Mouse (Mus musculus) liver, embryonic 16.5 days (tissue): Measurements from ENCODE around the gene Gli2. TPM values are rescaled to one million over a fixed set of nuclear protein-coding genes. Genes with fewer than 3 reads are reported as not detected.

Experiments used
- ATAC-seq: fragments of 200-750 bp; cut with Nextera tagmentation; 2 replicates; pipeline ENCODE4 v1.8.0; 2017; ENCODE audit warnings: low read depth, mild to moderate bottlenecking, moderate number of reproducible peaks, moderate library complexity
- H3K27ac ChIP-seq: fragments of 300-500 bp; sonication (generic); 2 replicates; pipeline ENCODE4 v1.5.1; 2014; ENCODE audit warnings: mild to moderate bottlenecking, low read length
- H3K27me3 ChIP-seq: fragments of 300-500 bp; sonication (generic); 2 replicates; pipeline ENCODE4 v1.6.1; 2014; ENCODE audit warnings: low read depth, low read length, mixed read lengths; ENCODE audit not compliant: control insufficient read depth, insufficient read depth
- H3K36me3 ChIP-seq: fragments of 300-500 bp; sonication (generic); 2 replicates; pipeline ENCODE4 v1.6.1; 2014; ENCODE audit warnings: mild to moderate bottlenecking; ENCODE audit not compliant: control insufficient read depth, insufficient read depth
- H3K4me1 ChIP-seq: fragments of 300-500 bp; sonication (generic); 2 replicates; pipeline ENCODE4 v1.6.1; 2014; ENCODE audit warnings: low read depth, low read length, mixed read lengths; ENCODE audit not compliant: control insufficient read depth
- H3K4me2 ChIP-seq: fragments of 300-500 bp; sonication (generic); 2 replicates; pipeline ENCODE4 v1.6.1; 2014; ENCODE audit warnings: low read depth, low read length, mixed read lengths
- H3K4me3 ChIP-seq: fragments of 300-500 bp; sonication (generic); 2 replicates; pipeline ENCODE4 v1.5.1; 2014; ENCODE audit warnings: low read depth, mild to moderate bottlenecking, low read length
- H3K9ac ChIP-seq: fragments of 300-500 bp; sonication (generic); 2 replicates; pipeline ENCODE4 v1.6.1; 2014; ENCODE audit warnings: low read depth, low read length
- H3K9me3 ChIP-seq: fragments of 300-500 bp; sonication (generic); replicated peaks from 2 replicates; pipeline ENCODE4 v1.6.1; 2016; ENCODE audit warnings: low read length; ENCODE audit not compliant: control insufficient read depth
- WGBS: fragments of 180-500 bp; shearing (Covaris S2); extraction: QIAGEN DNeasy Blood & Tissue Kit; methylation state at CpG from one replicate; pipeline ENCODE4 v1.1.7; 2014; ENCODE audit not compliant: insufficient replicate concordance; 5-methylcytosine and 5-hydroxymethylcytosine counted together
- polyA plus RNA-seq: library from polyadenylated mRNA; unstranded; fragments of >200 nt; fragmentation: Nextera tagmentation; extraction: Ambion mirVana; gene quantifications from 2 replicates; pipeline ENCODE4 v1.2.1, GENCODE M21; 2015

The Gli2 gene
- polyA plus RNA-seq, 1 experiment from 2014 or later: 0.54 TPM

DNA sequence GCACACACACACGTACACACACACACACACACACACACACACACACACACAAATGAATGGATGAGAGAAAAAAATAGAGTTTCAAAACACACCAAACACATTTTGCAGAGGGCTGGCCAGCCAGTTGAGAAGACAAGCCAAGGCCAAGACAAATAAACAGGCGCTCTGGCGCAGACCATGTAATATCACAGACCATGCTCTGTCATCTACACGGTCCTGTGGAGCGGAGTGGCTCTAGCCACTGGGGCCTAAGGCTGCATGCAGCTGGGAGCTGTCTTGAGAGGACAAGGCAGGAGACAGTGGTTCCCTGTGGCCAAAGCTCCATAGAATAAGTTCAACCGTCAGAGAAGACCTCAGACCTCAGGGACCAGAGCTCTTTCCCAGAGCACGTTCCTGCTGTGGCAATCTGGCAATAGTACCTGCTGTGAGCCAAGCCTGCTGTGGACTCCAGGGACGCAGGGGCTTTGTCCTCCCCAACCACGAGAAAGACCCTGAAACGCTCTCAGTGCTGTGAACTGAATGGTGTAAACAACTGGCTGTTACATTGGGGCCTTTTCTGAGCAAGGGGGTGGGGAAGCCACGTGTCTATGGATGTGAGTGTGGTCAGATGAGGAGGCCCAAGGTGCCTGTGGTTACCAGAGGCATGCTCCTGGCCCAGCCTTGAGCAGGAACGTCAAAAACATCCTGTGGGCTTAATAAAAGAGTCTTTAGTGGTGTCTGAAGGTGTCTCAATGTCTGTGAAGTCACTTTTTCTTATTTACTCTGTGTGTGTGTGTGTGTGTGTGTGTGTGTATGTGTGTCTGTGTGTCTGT is 125.7 kb downstream of the Gli2 start:
- Histone ChIP-seq H3K4me1 (no peaks in the 10 kb centered on the region), H3K9ac (no peak overlapping the region), H3K4me2 (no peak overlapping the region), H3K4me3 (no peak overlapping the region), H3K27ac (no peak overlapping the region), H3K27me3 (no peaks in the 10 kb centered on the region), H3K36me3 (no peaks in the 10 kb centered on the region), H3K9me3 (no peaks in the 10 kb centered on the region)
- WGBS: 38% methylated on average over 12 of the region's 12 CpGs
- no peak for ATAC-seq

DNA sequence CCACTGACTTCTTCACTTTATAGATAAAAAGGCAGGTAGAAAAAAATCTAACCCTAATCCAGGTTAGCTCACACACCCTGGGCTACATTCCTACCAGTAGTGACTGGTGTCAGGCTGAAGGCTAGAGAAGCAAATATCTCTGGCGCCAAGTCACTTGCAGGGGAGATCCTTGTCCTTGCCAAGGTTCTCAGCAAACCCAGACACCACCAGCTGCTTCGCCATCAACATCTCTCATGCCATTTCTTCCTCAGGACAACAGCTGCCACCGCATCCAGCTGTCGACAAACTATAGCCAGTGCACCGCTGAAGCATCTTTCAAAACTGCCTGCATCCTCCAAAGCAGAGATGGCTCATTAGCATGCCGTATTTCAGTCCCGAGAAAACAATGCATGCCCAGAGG is 126.9 kb downstream of the Gli2 start:
- WGBS: 71% methylated on average over 7 of the region's 7 CpGs
- no peak overlapping the region for H3K4me2 ChIP-seq
- H3K36me3 ChIP-seq: no peaks in the 10 kb centered on the region
- no peak overlapping the region for H3K9ac ChIP-seq
- no peaks in the 10 kb centered on the region for H3K9me3 ChIP-seq
- H3K4me1 ChIP-seq: no peaks in the 10 kb centered on the region
- no peaks in the 10 kb centered on the region for H3K27me3 ChIP-seq
- no peak for ATAC-seq
- H3K4me3 ChIP-seq: no peak overlapping the region
- no peak overlapping the region for H3K27ac ChIP-seq

DNA sequence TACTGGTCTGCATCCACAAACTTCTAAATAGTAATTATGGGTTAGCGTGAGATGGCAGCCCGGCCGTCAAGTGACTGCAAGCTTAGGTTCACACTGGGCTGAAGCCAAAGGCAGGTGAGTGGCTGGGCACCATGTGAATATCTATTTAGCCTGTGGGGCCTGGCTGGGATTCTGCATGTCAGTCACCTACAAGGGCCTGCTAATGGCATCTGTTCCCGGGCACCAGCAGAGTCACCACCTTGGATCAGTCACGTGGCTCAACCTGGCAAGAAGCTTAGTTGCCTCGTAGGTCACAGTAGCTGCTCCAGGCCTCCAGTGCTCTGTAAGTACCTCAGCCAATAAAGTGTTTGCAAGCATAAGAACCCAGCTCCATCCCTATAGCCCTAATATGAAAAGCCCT is 131.2 kb downstream of the Gli2 start:
- WGBS: 68% methylated on average over 6 of the region's 6 CpGs
- H3K4me1 ChIP-seq: no peaks in the 10 kb centered on the region
- H3K36me3 ChIP-seq: no peaks in the 10 kb centered on the region
- ATAC-seq: no peak
- no peaks in the 10 kb centered on the region for H3K27me3 ChIP-seq
- no peak overlapping the region for H3K4me3 ChIP-seq
- no peaks in the 10 kb centered on the region for H3K9me3 ChIP-seq
- no peak overlapping the region for H3K4me2 ChIP-seq
- no peak overlapping the region for H3K9ac ChIP-seq
- no peak overlapping the region for H3K27ac ChIP-seq

DNA sequence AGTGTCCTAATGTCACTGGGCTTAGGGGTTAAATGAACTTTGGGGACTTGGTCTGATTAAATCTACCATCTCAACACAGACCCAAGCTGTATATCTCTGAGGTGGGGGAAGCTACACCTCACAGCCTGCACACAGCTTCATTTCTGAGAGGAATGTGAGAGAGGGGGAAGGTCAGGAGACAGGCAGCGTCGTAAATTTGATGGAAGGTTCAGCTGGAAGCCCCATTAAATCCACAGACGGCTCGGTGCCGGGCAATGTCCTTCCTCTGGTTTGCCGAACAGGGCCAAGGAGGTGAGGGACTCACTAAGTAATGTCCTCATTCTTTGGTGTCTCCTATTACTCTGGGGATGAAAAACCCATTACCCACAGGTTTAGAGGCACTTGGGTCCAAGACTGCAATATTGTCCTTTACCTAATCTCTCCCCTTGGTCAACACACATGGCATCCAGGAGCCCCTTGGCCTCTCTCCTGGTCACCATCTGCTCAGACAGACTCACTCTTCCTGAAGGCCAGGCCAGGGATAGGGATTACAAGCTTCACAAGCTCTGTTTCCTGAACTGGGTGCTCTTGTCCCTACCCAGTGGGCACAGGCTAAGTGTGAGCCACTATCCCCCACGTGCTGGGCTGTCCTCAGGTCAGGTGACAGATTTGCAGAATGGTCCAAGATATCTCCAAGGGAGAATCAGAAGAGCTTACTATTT is 135.7 kb downstream of the Gli2 start:
- Histone ChIP-seq H3K36me3 (no peaks in the 10 kb centered on the region), H3K27me3 (no peaks in the 10 kb centered on the region), H3K9ac (no peak overlapping the region), H3K4me3 (no peak overlapping the region), H3K4me1 (no peaks in the 10 kb centered on the region), H3K9me3 (no peaks in the 10 kb centered on the region), H3K27ac (no peak overlapping the region), H3K4me2 (no peak overlapping the region)
- 60% methylated on average over 7 of the region's 7 CpGs for WGBS
- ATAC-seq: no peak

DNA sequence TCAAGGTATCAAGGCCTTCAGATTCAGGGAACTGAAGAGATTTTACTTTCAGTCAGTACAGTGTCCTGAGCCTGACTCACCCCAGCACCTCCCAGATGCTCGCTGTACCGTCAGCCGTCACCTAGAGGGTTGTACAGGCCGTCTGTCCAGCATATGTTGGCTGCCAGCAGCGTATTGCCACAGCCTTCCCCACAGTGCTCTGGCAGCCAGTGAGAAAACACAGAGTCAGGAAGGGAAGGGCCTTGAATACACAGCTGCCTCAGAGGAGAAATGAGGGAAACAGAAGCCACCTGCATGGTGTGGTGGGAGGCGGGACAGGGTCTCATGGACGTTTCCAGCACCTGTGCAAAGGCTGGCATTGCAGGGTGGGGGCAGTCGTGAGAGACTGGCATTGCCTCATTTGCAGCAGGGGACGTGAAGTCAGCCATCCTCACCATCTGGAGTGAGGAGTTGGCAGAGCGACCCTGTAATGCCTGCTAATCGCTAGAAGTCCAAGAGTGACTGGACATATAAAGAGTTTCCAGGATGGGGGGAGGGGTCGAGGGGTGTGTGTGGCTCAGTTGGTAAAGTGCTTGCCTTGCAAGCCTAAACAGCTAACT is 136.8 kb downstream of the Gli2 start:
- H3K36me3 ChIP-seq: no peaks in the 10 kb centered on the region
- H3K27me3 ChIP-seq: no peaks in the 10 kb centered on the region
- H3K27ac ChIP-seq: no peak overlapping the region
- H3K4me2 ChIP-seq: no peak overlapping the region
- H3K4me1 ChIP-seq: no peaks in the 10 kb centered on the region
- no peak overlapping the region for H3K4me3 ChIP-seq
- H3K9me3 ChIP-seq: no peaks in the 10 kb centered on the region
- WGBS: 53% methylated on average over 12 of the region's 12 CpGs
- ATAC-seq: no peak
- H3K9ac ChIP-seq: no peak overlapping the region

DNA sequence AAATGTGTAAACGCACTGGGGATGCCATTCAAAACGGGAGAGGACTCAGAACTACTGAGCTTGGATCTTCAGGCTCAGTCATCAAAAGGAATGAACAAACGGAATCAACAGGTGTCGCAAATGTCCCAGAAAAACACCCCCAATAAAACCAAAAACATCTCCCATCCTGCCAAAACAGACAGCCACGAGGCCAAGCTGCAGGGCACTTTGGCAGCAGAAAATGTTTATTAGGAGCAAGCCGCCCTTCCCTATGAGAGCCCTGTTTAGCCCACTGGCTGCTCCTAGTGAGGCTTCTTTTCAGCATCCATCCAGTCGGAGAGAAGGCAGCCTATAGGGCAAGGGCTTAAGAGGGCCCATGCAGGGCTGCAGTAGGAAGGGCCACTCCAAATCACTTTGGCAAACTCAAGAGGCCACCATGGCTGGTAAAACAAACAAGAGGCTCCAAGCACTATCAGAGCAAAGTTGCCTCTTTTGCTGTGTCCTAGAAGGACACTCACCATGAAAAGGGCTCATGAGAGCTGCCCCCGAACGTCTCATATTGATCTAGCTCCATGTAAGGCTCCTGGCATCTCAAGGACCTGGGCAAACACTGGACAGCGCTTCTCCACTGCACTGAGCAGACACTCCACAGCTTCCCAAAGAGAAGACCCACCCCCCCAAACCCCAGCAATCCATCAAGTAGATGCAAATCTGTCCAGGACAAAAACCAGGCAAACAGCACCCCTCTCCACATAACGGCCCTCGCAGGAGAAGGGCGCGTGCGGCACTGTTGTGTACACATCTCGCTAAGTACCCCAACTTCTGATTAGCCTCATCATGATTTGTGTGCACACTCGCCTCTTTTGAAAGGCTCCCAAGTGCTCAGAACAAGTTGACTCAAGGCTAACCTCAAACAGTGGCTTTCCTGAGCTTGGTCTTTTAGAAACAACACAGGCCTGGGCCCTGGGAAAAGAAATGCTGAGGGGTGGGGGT is 139.7 kb downstream of the Gli2 start:
- 47% methylated on average over 17 of the region's 17 CpGs for WGBS
- H3K4me3 ChIP-seq: no peak overlapping the region
- no peak overlapping the region for H3K4me2 ChIP-seq
- H3K9me3 ChIP-seq: no peaks in the 10 kb centered on the region
- no peak overlapping the region for H3K9ac ChIP-seq
- no peak overlapping the region for H3K27ac ChIP-seq
- H3K36me3 ChIP-seq: no peaks in the 10 kb centered on the region
- H3K4me1 ChIP-seq: no peaks in the 10 kb centered on the region
- ATAC-seq: no peak
- H3K27me3 ChIP-seq: no peaks in the 10 kb centered on the region

DNA sequence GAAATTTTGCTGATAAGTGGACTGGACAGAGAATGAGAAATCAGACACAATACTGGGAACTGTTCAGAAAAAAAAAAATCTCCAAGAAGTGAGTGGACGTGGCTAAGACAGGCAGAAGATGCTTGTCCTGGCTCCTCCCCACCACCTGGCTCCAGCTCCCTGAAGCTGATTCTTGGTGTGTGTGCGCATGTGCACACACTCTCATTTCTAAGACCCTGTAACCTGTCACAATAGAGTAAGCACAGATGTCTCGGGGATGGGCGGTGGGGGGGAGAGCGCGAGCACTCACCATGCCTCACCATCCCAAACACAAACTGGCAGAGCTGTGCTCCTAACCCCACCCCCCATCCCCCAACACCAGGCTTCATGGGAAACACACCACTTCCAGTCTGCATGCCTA is 140.5 kb downstream of the Gli2 start:
- H3K36me3 ChIP-seq: no peaks in the 10 kb centered on the region
- H3K9me3 ChIP-seq: no peaks in the 10 kb centered on the region
- H3K27ac ChIP-seq: no peak overlapping the region
- no peak for ATAC-seq
- no peaks in the 10 kb centered on the region for H3K4me1 ChIP-seq
- no peak overlapping the region for H3K4me3 ChIP-seq
- H3K27me3 ChIP-seq: no peaks in the 10 kb centered on the region
- WGBS: 46% methylated on average over 6 of the region's 6 CpGs
- H3K9ac ChIP-seq: no peak overlapping the region
- no peak overlapping the region for H3K4me2 ChIP-seq

DNA sequence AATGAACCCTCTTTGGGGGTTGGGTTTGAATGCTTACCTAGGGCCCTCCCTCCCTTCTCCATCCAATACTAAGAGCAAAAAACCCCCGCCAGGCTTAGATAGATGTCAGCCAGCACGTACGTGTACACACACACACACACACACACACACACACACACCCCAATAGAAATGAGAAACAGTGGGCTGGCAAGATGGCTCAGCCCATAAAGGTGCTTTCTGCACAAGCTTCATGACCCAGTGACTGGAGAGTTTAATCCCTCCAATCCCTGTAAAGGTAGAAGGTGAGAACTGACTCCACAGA is 142.0 kb downstream of the Gli2 start:
- Histone ChIP-seq H3K27ac (no peak overlapping the region), H3K27me3 (no peaks in the 10 kb centered on the region), H3K9me3 (no peaks in the 10 kb centered on the region), H3K4me2 (no peak overlapping the region), H3K36me3 (no peaks in the 10 kb centered on the region), H3K4me1 (no peaks in the 10 kb centered on the region), H3K9ac (no peak overlapping the region), H3K4me3 (no peak overlapping the region)
- 58% methylated on average over 3 of the region's 3 CpGs for WGBS
- no peak for ATAC-seq
